Mouse (Mus musculus) heart, embryonic 13.5 days (tissue): Measurements from ENCODE around the gene Plekhh3. TPM values are rescaled to one million over a fixed set of nuclear protein-coding genes. Genes with fewer than 3 reads are reported as not detected.

ENCODE experiments used
- ATAC-seq: fragments of 200-750 bp; cut with Nextera tagmentation; 2 replicates; pipeline ENCODE4 v1.8.0; 2017; ENCODE audit warnings: moderate TSS enrichment; ENCODE audit not compliant: insufficient number of reproducible peaks, low FRiP score, low TSS enrichment; ENCODE audit errors: extremely low read depth
- H3K27ac ChIP-seq: fragments of 300-500 bp; sonication (generic); replicated peaks from 2 replicates; pipeline ENCODE4 v1.5.1; 2015; ENCODE audit warnings: moderate library complexity, mild to moderate bottlenecking, inconsistent platforms
- H3K27me3 ChIP-seq: fragments of 300-500 bp; sonication (generic); replicated peaks from 2 replicates; pipeline ENCODE4 v1.6.1; 2015; ENCODE audit warnings: mild to moderate bottlenecking, inconsistent platforms
- H3K36me3 ChIP-seq: fragments of 300-500 bp; sonication (generic); 2 replicates; pipeline ENCODE4 v1.6.1; 2015; ENCODE audit warnings: mild to moderate bottlenecking, inconsistent platforms
- H3K4me1 ChIP-seq: fragments of 300-500 bp; sonication (generic); 2 replicates; pipeline ENCODE4 v1.6.1; 2015; ENCODE audit warnings: inconsistent platforms
- H3K4me2 ChIP-seq: fragments of 300-500 bp; sonication (generic); 2 replicates; pipeline ENCODE4 v1.6.1; 2015; ENCODE audit warnings: inconsistent platforms, mild to moderate bottlenecking, moderate library complexity
- H3K4me3 ChIP-seq: fragments of 300-500 bp; sonication (generic); 2 replicates; pipeline ENCODE4 v1.5.1; 2015; ENCODE audit warnings: moderate library complexity, mild to moderate bottlenecking, inconsistent platforms
- H3K9ac ChIP-seq: fragments of 300-500 bp; sonication (generic); 2 replicates; pipeline ENCODE4 v1.6.1; 2015; ENCODE audit warnings: inconsistent platforms, mild to moderate bottlenecking, moderate library complexity
- H3K9me3 ChIP-seq: fragments of 300-500 bp; sonication (generic); 2 replicates; pipeline ENCODE4 v1.6.1; 2016; ENCODE audit warnings: inconsistent platforms
- WGBS: fragments of 180-500 bp; shearing (Covaris S2); methylation state at CpG from one replicate; pipeline ENCODE4 v1.1.7; 2015; ENCODE audit warnings: mixed read lengths; 5-methylcytosine and 5-hydroxymethylcytosine counted together
- polyA plus RNA-seq: library from polyadenylated mRNA; unstranded; fragments of >200 nt; fragmentation: Nextera tagmentation; extraction: Ambion mirVana; gene quantifications from 2 replicates; pipeline ENCODE4 v1.2.1, GENCODE M21; 2015

The Plekhh3 gene
- 7.6 and 8.5 TPM in 2 replicates for polyA plus RNA-seq

DNA sequence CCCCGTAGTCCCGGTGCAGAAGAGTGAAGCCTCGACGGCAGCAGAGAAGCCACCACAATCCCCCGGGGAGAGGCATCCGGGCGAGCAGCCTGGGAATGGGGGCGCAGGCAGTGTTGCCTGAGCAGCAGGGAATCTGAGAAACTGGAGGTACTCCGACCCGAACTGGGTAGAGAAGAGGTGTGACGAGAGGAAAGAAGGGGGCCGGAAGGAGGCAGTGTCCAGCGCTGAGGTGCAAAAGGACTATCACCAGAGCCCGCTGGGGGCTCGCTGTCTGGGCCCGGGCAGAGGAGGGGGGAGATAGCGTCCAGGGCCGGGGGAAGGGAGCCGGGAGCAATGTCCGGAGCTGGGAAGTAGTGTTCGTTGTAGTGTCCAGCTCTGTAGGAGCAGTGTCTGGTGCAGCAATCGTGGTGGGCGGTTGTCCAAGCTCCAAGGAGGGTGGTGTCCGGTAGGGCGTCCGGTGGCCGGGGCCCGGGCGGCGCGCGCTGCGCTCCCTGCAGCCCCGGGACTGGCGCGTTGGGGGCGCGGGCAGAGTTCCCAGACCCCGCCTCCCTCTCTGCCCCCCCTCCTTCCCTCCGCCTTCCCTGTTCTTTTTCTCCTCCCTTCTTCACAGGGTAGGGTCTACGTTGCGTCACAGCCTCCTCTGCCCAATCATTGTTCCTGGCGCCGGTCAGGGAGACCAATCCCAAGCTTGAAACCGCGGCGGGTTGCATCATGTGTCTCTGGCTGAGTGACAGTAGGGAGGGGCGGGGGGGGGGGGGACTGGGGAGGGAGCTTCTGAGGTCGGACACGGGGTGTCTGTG is at the start of gene Plekhh3:
Gene Plekhh3, minus strand, starts transcription at position 541 of the 800 bp plus-strand sequence.
- Histone ChIP-seq H3K36me3 (peaks cover 23% of the 10 kb centered on the region), H3K4me3 (peak within 1 kb of the TSS; percentile 80), H3K4me1 (peaks cover 73% of the 10 kb centered on the region), H3K27ac (peak within 1 kb of the TSS; percentile 94), H3K9ac (peak within 1 kb of the TSS; percentile 89), H3K4me2 (peak within 1 kb of the TSS; percentile 97), H3K9me3 (no peaks in the 10 kb centered on the region), H3K27me3 (peaks cover 56% of the 10 kb centered on the region)
- peak; percentile 90 for ATAC-seq
- WGBS, result 1% methylated on average over 49 of the region's 50 CpGs

DNA sequence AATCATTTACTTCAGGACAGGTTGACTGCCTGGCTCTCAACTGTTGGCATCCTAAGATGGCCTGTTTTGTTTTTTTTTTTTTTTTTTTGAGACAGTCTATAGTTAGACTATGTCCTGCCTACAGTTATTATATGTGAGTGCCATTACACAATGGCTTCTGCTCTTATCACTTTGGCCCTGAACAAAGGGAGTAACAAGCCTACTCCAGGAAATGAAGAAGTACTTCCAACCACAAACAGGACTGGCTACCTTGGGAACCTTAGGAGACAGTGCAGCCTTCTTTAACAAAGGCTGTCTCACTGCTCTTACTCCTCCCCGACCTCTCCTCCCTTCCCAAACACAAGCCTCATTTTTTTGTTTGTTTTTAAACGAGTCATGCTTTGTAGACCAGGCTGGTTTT is 49.7 kb upstream of the Plekhh3 start:
- Histone ChIP-seq H3K27ac (peak overlapping the region; percentile 64), H3K9ac (no peak overlapping the region), H3K36me3 (peaks cover 22% of the 10 kb centered on the region), H3K4me2 (no peak overlapping the region), H3K9me3 (no peaks in the 10 kb centered on the region), H3K4me1 (peaks cover 13% of the 10 kb centered on the region), H3K27me3 (no peaks in the 10 kb centered on the region), H3K4me3 (no peak overlapping the region)
- WGBS, result 39% methylated on average over 2 of the region's 2 CpGs
- no peak for ATAC-seq

DNA sequence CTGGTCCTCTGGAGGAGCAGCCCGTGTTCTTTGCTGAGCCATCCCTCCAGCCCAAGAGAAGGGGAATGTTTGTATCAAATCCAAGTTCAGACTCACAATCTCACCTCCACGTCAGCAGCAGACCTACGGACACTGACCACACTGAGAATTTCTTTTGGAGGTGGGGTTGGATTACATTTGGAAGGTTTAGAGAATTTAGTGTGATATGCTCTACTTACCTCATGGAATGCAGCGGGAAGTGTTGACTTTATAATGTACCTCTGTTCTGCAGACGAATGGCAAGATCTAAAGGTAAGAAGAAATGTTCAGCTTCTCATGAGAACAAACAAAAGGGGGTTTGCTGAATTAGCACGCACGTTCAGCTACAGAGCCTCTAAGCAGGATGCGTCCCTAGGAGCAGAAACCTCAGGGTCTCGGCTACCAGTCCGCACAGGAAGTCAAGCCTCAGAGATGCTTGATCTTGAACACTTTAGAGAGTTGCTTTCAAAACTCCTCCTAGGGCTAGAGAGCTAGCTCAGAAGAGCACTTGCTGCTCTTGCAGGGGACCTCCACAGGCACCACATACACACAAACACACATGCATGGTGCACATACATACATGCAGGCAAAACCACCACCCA is 47.4 kb upstream of the Plekhh3 start:
- H3K36me3 ChIP-seq, result peaks cover 45% of the 10 kb centered on the region
- 79% methylated on average over 10 of the region's 10 CpGs for WGBS
- H3K9me3 ChIP-seq, result no peaks in the 10 kb centered on the region
- H3K9ac ChIP-seq, result no peak overlapping the region
- H3K4me1 ChIP-seq, result peaks cover 7% of the 10 kb centered on the region; the same call in 1 of the 2 replicates
- no peak overlapping the region for H3K27ac ChIP-seq
- no peaks in the 10 kb centered on the region for H3K27me3 ChIP-seq
- no peak overlapping the region for H3K4me2 ChIP-seq
- no peak overlapping the region for H3K4me3 ChIP-seq
- ATAC-seq, result no peak

DNA sequence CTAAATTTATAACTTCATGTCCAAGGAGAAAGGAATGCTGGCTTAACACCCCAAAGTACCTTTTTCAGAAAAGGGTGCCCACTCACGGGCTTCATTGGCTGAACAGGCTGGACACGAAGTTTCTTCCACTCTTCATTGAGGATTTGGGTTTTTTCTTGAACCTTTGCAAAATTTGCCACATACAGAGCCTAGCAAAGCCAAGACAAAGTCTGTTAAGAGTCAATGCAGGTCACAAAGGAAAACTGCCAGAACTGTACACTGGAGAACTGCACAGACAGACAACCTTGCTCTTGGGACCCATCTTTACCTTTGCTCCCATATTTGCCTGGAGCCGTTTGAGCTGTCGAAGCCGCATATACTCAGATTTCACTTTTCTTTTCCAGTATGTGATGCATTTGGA is 45.8 kb upstream of the Plekhh3 start:
- Histone ChIP-seq H3K27me3 (no peaks in the 10 kb centered on the region), H3K4me2 (no peak overlapping the region), H3K4me1 (peaks cover 7% of the 10 kb centered on the region; the same call in 1 of the 2 replicates), H3K9me3 (0 out of 2 replicates have a peak, but pooled peaks cover 4% of the 10 kb centered on the region), H3K9ac (no peak overlapping the region), H3K27ac (no peak overlapping the region), H3K4me3 (no peak overlapping the region), H3K36me3 (peaks cover 57% of the 10 kb centered on the region)
- 86% methylated on average over 5 of the region's 5 CpGs for WGBS
- ATAC-seq, result no peak

DNA sequence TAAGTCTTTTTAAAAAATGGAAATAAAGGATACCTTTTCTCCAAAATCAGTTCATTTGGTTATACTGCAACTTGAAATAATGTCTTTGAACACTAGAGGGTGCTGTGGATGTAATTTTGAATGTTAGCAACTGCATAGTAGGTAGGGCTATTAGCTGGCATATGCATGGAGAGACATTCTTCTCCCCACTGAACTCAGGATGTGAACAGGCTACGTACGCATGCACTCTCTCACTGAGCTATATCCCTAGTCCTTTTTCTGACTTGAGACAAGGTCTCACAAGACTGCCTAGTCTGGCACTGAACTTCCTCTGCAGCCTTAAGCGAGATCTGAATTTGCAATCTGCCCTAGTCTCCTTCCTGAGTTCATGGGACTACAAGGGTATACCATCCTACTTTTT is 40.8 kb upstream of the Plekhh3 start:
- Histone ChIP-seq H3K36me3 (peaks cover 84% of the 10 kb centered on the region), H3K4me2 (no peak overlapping the region), H3K9ac (no peak overlapping the region), H3K9me3 (0 out of 2 replicates have a peak, but pooled peaks cover 4% of the 10 kb centered on the region), H3K4me1 (no peaks in the 10 kb centered on the region), H3K4me3 (no peak overlapping the region), H3K27me3 (no peaks in the 10 kb centered on the region), H3K27ac (peak overlapping the region; percentile 48; the same call in 1 of the 2 replicates)
- ATAC-seq, result no peak
- 37% methylated on average over 3 of the region's 3 CpGs for WGBS

DNA sequence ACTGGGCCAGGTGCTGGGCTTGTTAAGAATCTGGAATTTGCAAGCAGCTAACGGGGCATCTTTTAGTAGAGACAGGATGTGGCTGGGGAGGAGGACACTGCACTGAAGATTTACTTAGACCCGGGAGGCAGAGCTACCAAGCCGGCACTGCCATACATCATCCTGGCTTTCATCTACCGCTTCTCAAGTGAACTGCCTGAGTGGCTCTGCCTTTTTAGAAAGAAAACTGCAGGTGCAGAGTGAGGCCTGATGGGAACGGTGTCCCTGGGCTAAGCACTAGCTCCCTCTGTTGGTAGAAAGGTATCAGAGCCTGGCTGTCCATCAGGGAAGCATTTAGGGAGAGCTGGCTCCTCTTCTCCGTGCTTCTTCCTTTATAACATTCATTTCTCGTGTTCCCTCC is 29.8 kb upstream of the Plekhh3 start:
- no peak overlapping the region for H3K9ac ChIP-seq
- H3K9me3 ChIP-seq, result no peaks in the 10 kb centered on the region
- no peak overlapping the region for H3K4me3 ChIP-seq
- H3K27me3 ChIP-seq, result no peaks in the 10 kb centered on the region
- H3K4me1 ChIP-seq, result 0 out of 2 replicates have a peak, but pooled peaks cover 4% of the 10 kb centered on the region
- no peak overlapping the region for H3K27ac ChIP-seq
- no peak for ATAC-seq
- no peak overlapping the region for H3K4me2 ChIP-seq
- 24% methylated on average over 7 of the region's 7 CpGs for WGBS
- peaks cover 87% of the 10 kb centered on the region for H3K36me3 ChIP-seq

DNA sequence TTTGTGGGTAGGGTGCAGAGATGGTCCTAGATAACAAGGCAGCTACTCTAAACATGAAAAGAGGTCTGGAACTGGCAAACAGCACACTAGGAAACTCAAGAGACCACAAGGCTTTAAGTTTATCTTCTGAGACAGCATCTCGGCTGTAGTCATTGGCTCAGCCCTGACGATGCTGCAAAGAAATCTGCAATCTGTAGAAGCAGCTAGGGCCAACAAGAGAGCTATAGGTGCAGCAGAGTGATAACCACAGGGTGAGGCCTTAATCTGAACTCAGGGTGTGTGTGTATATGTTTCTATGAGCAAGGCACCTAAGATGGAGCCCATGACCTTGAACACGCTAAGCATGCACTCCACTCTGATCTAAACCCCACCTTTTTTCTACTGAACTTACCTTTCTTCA is 28.4 kb upstream of the Plekhh3 start:
- Histone ChIP-seq H3K27me3 (no peaks in the 10 kb centered on the region), H3K36me3 (peaks cover 83% of the 10 kb centered on the region), H3K9me3 (no peaks in the 10 kb centered on the region), H3K4me3 (no peak overlapping the region), H3K27ac (no peak overlapping the region), H3K4me2 (no peak overlapping the region), H3K9ac (no peak overlapping the region), H3K4me1 (peaks cover 7% of the 10 kb centered on the region)
- no peak for ATAC-seq
- WGBS, result 81% methylated on average over 3 of the region's 3 CpGs

DNA sequence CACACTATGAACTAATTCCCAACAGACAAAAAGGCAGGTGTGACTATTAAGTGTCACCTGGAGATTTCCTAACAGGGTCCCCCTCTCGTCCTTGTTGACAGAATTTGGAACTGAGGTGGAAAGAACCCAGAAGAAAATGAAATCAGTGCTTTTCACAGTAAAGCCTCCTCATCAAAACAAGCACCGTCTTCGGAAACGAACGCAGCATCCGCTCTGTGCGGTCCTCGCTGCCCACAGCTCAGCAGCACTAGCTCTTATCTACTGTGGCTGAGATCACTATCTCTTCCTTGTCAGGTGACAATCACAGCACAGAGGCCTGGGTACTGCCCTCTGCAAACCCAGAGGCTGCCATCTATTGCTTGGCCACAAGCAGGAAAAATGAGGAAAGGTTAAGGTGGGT is 25.0 kb upstream of the Plekhh3 start:
- ATAC-seq, result no peak
- H3K27ac ChIP-seq, result no peak overlapping the region
- H3K4me3 ChIP-seq, result no peak overlapping the region
- H3K4me1 ChIP-seq, result peaks cover 29% of the 10 kb centered on the region
- H3K9me3 ChIP-seq, result no peaks in the 10 kb centered on the region
- H3K9ac ChIP-seq, result no peak overlapping the region
- no peaks in the 10 kb centered on the region for H3K27me3 ChIP-seq
- 84% methylated on average over 8 of the region's 8 CpGs for WGBS
- peaks cover 82% of the 10 kb centered on the region for H3K36me3 ChIP-seq
- no peak overlapping the region for H3K4me2 ChIP-seq

DNA sequence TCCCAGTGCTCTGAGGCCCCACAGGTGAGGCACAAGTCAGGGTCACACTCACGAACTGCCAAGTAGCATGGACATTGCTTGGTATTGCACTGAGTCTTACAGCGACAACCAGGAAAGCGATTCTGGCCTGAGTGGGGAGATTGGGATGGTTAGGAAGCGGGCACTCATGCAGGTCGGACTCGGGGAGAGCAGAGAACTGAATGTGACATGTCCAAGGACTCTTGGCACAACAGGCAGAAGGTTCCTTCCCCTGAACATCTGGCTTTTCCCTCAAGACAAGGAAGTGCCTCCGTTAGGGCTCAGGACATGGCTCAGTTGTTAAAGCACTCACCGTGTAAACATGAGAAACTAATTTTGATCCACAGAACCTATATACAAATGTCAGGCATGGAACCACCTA is 24.4 kb upstream of the Plekhh3 start:
- Histone ChIP-seq H3K27me3 (no peaks in the 10 kb centered on the region), H3K9ac (no peak overlapping the region), H3K36me3 (peaks cover 79% of the 10 kb centered on the region), H3K27ac (no peak overlapping the region), H3K4me1 (peaks cover 31% of the 10 kb centered on the region), H3K9me3 (no peaks in the 10 kb centered on the region), H3K4me3 (no peak overlapping the region), H3K4me2 (no peak overlapping the region)
- WGBS, result 83% methylated on average over 8 of the region's 8 CpGs
- ATAC-seq, result no peak

DNA sequence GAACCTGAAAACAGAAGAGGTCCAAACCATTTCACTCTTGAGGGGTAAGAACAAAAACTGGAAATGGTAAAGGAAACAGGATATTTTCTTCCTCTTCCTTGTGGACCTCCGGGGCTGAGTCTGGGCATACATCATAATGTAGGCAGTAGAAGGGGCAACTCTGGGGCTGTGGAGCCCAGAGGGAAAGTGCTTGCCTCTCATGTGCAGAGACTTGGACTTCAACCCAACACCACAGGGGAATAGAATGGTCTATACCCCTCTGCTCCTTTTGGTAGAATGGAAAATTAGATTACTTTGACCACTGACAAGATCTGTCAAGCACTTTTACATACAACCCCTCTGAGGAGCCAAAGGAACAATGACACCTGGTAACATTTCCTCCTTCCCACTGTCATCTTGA is 23.9 kb upstream of the Plekhh3 start:
- 81% methylated on average over 1 of the region's 1 CpGs for WGBS
- peaks cover 36% of the 10 kb centered on the region for H3K4me1 ChIP-seq
- H3K9me3 ChIP-seq, result no peaks in the 10 kb centered on the region
- no peaks in the 10 kb centered on the region for H3K27me3 ChIP-seq
- H3K36me3 ChIP-seq, result peaks cover 75% of the 10 kb centered on the region
- H3K4me3 ChIP-seq, result no peak overlapping the region
- no peak overlapping the region for H3K4me2 ChIP-seq
- ATAC-seq, result no peak
- no peak overlapping the region for H3K27ac ChIP-seq
- H3K9ac ChIP-seq, result no peak overlapping the region

DNA sequence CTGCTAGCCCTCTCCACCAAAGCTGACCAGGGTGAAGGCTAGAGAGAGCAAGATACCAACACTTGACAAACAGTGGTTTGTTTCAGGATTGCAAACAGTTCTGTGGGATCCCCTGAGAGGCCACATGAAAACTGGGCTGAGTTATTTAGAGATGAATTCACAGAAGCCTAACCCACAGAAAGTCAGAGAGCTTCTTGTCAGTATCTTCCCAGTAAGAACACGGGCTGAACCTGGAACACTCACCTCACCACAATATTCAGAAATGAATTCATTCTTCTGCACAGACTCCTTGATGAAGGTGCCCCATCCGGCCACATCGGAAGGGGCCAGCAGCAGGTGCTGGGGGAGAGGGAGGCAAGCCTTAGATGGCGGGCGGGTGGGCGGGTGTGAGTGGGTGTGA is 23.5 kb upstream of the Plekhh3 start:
- WGBS, result 79% methylated on average over 6 of the region's 6 CpGs
- Histone ChIP-seq H3K4me1 (peaks cover 40% of the 10 kb centered on the region), H3K27me3 (no peaks in the 10 kb centered on the region), H3K9me3 (no peaks in the 10 kb centered on the region), H3K4me2 (no peak overlapping the region), H3K36me3 (peaks cover 70% of the 10 kb centered on the region), H3K4me3 (no peak overlapping the region), H3K9ac (0 out of 2 replicates have a peak overlapping the region, but pooled peaks have one; percentile 15), H3K27ac (peak overlapping the region; percentile 33; the same call in 1 of the 2 replicates)
- ATAC-seq, result no peak
